Mouse (Mus musculus): Measurements from ENCODE around the gene Ccdc117. TPM values are rescaled to one million over a fixed set of nuclear protein-coding genes. Genes with fewer than 3 reads are reported as not detected.

The Ccdc117 gene
- polyA plus RNA-seq, 1 experiment from 2014 or later, result 7.4 TPM

GRCm38 (mm10) chr11:5526573-5527439 lies 15.2 kb downstream of the Ccdc117 start:
- Histone ChIP-seq H3K4me2 (ENCODE audit: low read length) (no peak overlapping the region), H3K9ac (ENCODE audit: low read depth, low read length) (no peak overlapping the region), H3K4me3 (ENCODE audit: low read length) (no peak overlapping the region), H3K4me1 (ENCODE audit: control insufficient read depth, insufficient read depth, low read depth, low read length) (peaks cover 19% of the 10 kb centered on the region), H3K27ac (ENCODE audit: low read depth, low read length) (no peak overlapping the region), H3K9me3 (ENCODE audit: control insufficient read depth, low read length) (no peaks in the 10 kb centered on the region), H3K36me3 (ENCODE audit: control insufficient read depth, insufficient read depth, low read length) (peaks cover 45% of the 10 kb centered on the region), H3K27me3 (replicated peaks; ENCODE audit: control insufficient read depth, insufficient read depth, low read length) (no peaks in the 10 kb centered on the region)
- WGBS, result 95% methylated on average over 7 of the region's 7 CpGs
- no peak for ATAC-seq

GRCm38 (mm10) chr11:5525418-5525817 lies 16.6 kb downstream of the Ccdc117 start:
- WGBS, result 91% methylated on average over 4 of the region's 4 CpGs
- no peaks in the 10 kb centered on the region for H3K9me3 ChIP-seq (ENCODE audit: control insufficient read depth, low read length)
- H3K27ac ChIP-seq (ENCODE audit: low read depth, low read length), result no peak overlapping the region
- no peak overlapping the region for H3K4me3 ChIP-seq (ENCODE audit: low read length)
- H3K4me2 ChIP-seq (ENCODE audit: low read length), result no peak overlapping the region
- no peaks in the 10 kb centered on the region for H3K27me3 ChIP-seq (replicated peaks; ENCODE audit: control insufficient read depth, insufficient read depth, low read length)
- H3K36me3 ChIP-seq (ENCODE audit: control insufficient read depth, insufficient read depth, low read length), result peaks cover 37% of the 10 kb centered on the region
- no peak for ATAC-seq
- H3K4me1 ChIP-seq (ENCODE audit: control insufficient read depth, insufficient read depth, low read depth, low read length), result peaks cover 19% of the 10 kb centered on the region
- H3K9ac ChIP-seq (ENCODE audit: low read depth, low read length), result no peak overlapping the region

DNA sequence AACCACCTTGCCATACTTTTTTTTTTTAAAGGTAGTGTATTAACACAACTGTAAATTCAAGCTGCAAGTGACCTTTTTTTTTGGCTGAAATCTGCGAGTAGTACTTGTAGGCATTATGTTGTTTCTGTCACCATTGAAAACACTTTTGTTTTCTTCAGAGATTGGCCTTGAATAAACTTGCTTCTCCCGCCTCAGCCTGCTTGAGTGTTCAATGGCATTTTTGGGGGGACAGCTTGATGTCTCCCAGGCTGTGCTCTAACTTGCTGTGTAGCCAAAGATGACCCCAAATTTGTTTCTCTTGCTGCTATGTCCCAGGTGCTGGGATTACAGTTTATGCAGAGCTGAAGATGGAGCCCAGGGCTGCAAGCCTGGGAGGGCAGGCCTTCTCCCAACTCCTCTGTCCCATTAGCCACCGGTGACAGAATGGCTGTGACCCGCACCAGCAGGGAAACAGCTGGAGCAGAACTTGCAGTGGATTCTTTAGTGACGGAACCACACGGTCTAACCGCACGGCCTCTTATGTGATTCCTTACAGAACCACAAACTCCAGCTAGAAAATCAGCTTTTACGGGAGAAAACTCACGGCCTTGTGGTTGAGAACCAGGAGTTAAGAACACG lies 19.1 kb downstream of the Ccdc117 start:
- peaks cover 29% of the 10 kb centered on the region for H3K36me3 ChIP-seq (ENCODE audit: control insufficient read depth, insufficient read depth, low read length)
- peak overlapping the region; percentile 100 for H3K4me3 ChIP-seq (ENCODE audit: low read length)
- no peak overlapping the region for H3K9ac ChIP-seq (ENCODE audit: low read depth, low read length)
- 92% methylated on average over 11 of the region's 11 CpGs for WGBS
- H3K4me1 ChIP-seq (ENCODE audit: control insufficient read depth, insufficient read depth, low read depth, low read length), result peaks cover 22% of the 10 kb centered on the region
- no peak overlapping the region for H3K27ac ChIP-seq (ENCODE audit: low read depth, low read length)
- peak overlapping the region; percentile 83 for H3K4me2 ChIP-seq (ENCODE audit: low read length)
- H3K27me3 ChIP-seq (replicated peaks; ENCODE audit: control insufficient read depth, insufficient read depth, low read length), result no peaks in the 10 kb centered on the region
- H3K9me3 ChIP-seq (ENCODE audit: control insufficient read depth, low read length), result no peaks in the 10 kb centered on the region
- no peak for ATAC-seq

DNA sequence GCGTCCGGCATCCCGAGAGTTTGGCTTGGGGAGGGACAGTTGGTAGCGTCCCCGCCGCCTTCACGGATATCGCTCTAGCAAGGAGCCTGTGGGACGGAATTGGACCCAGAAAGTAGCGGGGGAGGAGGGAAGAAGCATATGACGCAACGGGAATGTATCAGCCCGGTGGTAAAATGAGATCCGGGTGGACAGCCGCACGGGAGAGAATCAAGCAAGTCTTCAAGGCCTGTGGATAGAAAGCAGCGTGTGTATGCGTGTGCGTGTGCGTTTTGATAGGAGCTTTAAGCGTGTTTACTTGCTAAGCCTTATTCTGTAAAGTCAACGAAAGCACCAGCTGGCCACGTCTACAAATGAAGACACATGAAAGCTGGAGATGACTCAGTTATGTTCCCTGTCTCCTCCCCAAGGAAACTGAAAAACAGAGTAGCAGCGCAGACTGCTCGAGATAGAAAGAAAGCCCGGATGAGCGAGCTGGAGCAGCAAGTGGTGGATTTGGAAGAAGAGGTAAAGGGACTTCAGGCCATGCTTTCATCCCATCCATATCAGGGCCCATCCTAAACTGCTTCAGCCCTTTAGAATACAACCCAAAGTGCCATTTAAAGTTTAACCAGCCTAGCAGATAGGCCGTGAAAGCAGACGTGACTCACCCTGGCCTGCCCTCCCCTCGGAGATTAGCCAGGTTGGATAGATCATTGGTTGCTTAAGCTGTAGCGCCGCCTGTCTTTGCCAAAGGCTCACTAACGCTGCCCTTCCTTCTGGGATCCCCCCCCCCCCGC lies 20.3 kb downstream of the Ccdc117 start:
- ATAC-seq, result peak; percentile 10; the same call in 1 of the 2 replicates
- WGBS, result under 1% methylated on average over 34 of the region's 34 CpGs
- H3K27ac ChIP-seq (ENCODE audit: low read depth, low read length), result peak overlapping the region; percentile 96
- H3K27me3 ChIP-seq (replicated peaks; ENCODE audit: control insufficient read depth, insufficient read depth, low read length), result no peaks in the 10 kb centered on the region
- peak overlapping the region; percentile 100 for H3K4me3 ChIP-seq (ENCODE audit: low read length)
- peak overlapping the region; percentile 83 for H3K4me2 ChIP-seq (ENCODE audit: low read length)
- peaks cover 22% of the 10 kb centered on the region for H3K4me1 ChIP-seq (ENCODE audit: control insufficient read depth, insufficient read depth, low read depth, low read length)
- H3K9me3 ChIP-seq (ENCODE audit: control insufficient read depth, low read length), result no peaks in the 10 kb centered on the region
- H3K9ac ChIP-seq (ENCODE audit: low read depth, low read length), result peak overlapping the region; percentile 100
- H3K36me3 ChIP-seq (ENCODE audit: control insufficient read depth, insufficient read depth, low read length), result peaks cover 29% of the 10 kb centered on the region

DNA sequence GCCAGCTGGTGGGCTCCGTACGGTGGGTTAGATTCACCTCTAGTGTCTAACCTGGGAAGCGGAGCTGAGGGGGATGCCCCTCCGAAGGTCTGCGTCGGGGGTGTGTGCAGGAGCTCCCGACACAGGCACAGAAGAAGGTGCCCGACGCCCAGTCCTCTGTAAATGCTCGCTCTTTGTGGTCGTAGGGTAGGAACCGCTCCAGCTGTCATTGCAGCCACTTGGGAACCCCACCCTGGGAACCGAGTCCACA lies 20.8 kb downstream of the Ccdc117 start:
- ATAC-seq, result 0 out of 2 replicates have a peak, but pooled peaks have one; percentile 55
- H3K27me3 ChIP-seq (replicated peaks; ENCODE audit: control insufficient read depth, insufficient read depth, low read length), result no peaks in the 10 kb centered on the region
- H3K4me2 ChIP-seq (ENCODE audit: low read length), result peak overlapping the region; percentile 83
- H3K36me3 ChIP-seq (ENCODE audit: control insufficient read depth, insufficient read depth, low read length), result peaks cover 26% of the 10 kb centered on the region
- peak overlapping the region; percentile 100 for H3K9ac ChIP-seq (ENCODE audit: low read depth, low read length)
- 2% methylated on average over 13 of the region's 13 CpGs for WGBS
- no peaks in the 10 kb centered on the region for H3K9me3 ChIP-seq (ENCODE audit: control insufficient read depth, low read length)
- H3K27ac ChIP-seq (ENCODE audit: low read depth, low read length), result peak overlapping the region; percentile 96
- peaks cover 22% of the 10 kb centered on the region for H3K4me1 ChIP-seq (ENCODE audit: control insufficient read depth, insufficient read depth, low read depth, low read length)
- peak overlapping the region; percentile 100 for H3K4me3 ChIP-seq (ENCODE audit: low read length)

DNA sequence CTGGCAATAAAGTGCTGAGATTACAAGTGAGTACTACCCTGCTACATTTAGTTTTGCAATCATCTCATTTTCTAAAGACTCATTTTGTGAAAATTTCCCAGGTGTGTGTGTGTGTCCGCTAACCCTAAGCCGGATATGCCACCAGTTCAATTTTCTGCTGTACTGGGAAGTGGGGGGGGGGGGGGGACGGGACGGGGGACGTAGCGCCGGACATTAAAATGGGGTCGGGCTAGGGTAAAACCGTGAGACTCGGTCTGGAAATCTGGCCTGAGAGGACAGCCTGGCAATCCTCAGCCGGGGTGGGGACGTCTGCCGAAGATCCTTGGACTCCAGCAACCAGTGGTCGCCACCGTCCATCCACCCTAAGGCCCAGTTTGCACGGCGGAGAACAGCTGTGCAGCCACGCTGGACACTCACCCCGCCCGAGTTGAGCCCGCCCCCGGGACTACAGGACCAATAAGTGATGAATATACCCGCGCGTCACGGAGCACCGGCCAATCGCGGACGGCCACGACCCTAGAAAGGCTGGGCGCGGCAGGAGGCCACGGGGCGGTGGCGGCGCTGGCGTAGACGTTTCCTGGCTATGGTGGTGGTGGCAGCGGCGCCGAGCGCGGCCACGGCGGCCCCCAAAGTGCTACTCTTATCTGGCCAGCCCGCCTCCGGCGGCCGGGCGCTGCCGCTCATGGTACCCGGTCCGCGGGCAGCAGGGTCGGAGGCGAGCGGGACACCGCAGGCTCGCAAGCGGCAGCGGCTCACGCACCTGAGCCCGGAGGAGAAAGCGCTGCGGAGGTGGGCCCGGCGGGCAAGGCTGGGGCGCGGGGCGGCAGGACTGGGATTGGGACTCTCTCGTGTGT lies 21.3 kb downstream of the Ccdc117 start, which contains the start of gene Xbp1:
TSS of gene Xbp1 (plus strand) at position 248 of the 854 bp plus-strand sequence.
- peak within 1 kb of the TSS; percentile 83 for H3K4me2 ChIP-seq (ENCODE audit: low read length)

DNA sequence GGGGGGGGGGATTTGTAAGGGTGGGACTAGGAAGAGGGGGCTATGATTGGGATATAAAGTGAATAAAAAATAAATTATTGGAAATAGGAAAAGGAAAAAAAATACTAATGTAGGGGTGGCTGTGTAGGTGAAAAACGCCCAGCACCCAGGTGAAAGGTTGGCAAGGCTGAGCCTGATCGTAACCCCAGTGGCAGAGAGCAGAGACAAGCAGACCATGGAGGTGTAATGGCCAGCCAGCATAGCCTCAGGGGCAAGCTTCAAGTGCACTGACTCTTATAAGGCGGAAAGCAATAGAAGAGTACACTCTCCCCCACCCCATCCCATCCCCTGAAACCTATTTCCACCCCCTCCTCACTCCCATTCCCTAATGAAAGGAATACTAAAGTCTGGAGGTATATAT lies 22.3 kb downstream of the Ccdc117 start:
- H3K27me3 ChIP-seq (replicated peaks; ENCODE audit: control insufficient read depth, insufficient read depth, low read length), result no peaks in the 10 kb centered on the region
- no peak overlapping the region for H3K9ac ChIP-seq (ENCODE audit: low read depth, low read length)
- WGBS, result 88% methylated on average over 3 of the region's 3 CpGs
- no peak for ATAC-seq
- H3K36me3 ChIP-seq (ENCODE audit: control insufficient read depth, insufficient read depth, low read length), result peaks cover 13% of the 10 kb centered on the region
- no peak overlapping the region for H3K4me2 ChIP-seq (ENCODE audit: low read length)
- no peak overlapping the region for H3K4me3 ChIP-seq (ENCODE audit: low read length)
- peaks cover 22% of the 10 kb centered on the region for H3K4me1 ChIP-seq (ENCODE audit: control insufficient read depth, insufficient read depth, low read depth, low read length)
- no peaks in the 10 kb centered on the region for H3K9me3 ChIP-seq (ENCODE audit: control insufficient read depth, low read length)
- no peak overlapping the region for H3K27ac ChIP-seq (ENCODE audit: low read depth, low read length)

More for the DNA sequence above, 21.3 kb downstream of the Ccdc117 start, which contains the start of gene Xbp1:
- H3K4me3 ChIP-seq (ENCODE audit: low read length), result peak within 1 kb of the TSS; percentile 100
- peaks cover 22% of the 10 kb centered on the region for H3K4me1 ChIP-seq (ENCODE audit: control insufficient read depth, insufficient read depth, low read depth, low read length)
- ATAC-seq, result peak; percentile 98
- H3K36me3 ChIP-seq (ENCODE audit: control insufficient read depth, insufficient read depth, low read length), result peaks cover 21% of the 10 kb centered on the region
- H3K27me3 ChIP-seq (replicated peaks; ENCODE audit: control insufficient read depth, insufficient read depth, low read length), result no peaks in the 10 kb centered on the region
- peak within 1 kb of the TSS; percentile 96 for H3K27ac ChIP-seq (ENCODE audit: low read depth, low read length)
- peak within 1 kb of the TSS; percentile 100 for H3K9ac ChIP-seq (ENCODE audit: low read depth, low read length)
- WGBS, result under 1% methylated on average over 54 of the region's 72 CpGs
- no peaks in the 10 kb centered on the region for H3K9me3 ChIP-seq (ENCODE audit: control insufficient read depth, low read length)

GRCm38 (mm10) chr11:5517346-5517745 lies 24.6 kb downstream of the Ccdc117 start:
- Histone ChIP-seq H3K9me3 (ENCODE audit: control insufficient read depth, low read length) (no peaks in the 10 kb centered on the region), H3K4me1 (ENCODE audit: control insufficient read depth, insufficient read depth, low read depth, low read length) (peaks cover 8% of the 10 kb centered on the region), H3K27me3 (replicated peaks; ENCODE audit: control insufficient read depth, insufficient read depth, low read length) (no peaks in the 10 kb centered on the region), H3K9ac (ENCODE audit: low read depth, low read length) (no peak overlapping the region), H3K27ac (ENCODE audit: low read depth, low read length) (no peak overlapping the region), H3K4me2 (ENCODE audit: low read length) (no peak overlapping the region), H3K4me3 (ENCODE audit: low read length) (no peak overlapping the region), H3K36me3 (ENCODE audit: control insufficient read depth, insufficient read depth, low read length) (no peaks in the 10 kb centered on the region)
- ATAC-seq, result no peak
- 83% methylated on average over 6 of the region's 6 CpGs for WGBS

Measured in hindbrain, embryonic 16.5 days (tissue).